ENCODE assay signal across 10 mouse cellular contexts in genomic region chr4:82035074-82035703, GRCm38 (mm10).
A peak's percentile ranks its signal among the peaks of the same experiment; 100 is the strongest.
DNase-seq lines count a peak whose midpoint lies in the region; ATAC-seq lines count a peak whose summit lies in the region.
"Had no signal": no experiment of that assay in that cellular context is flagged by ENCODE, and none has a peak within 500 bp of the region (broad histone marks: within the 10 kb centered on the region; RNA-seq: fewer than 3 reads in every experiment).

No protein-coding gene starts in this region.

- no peaks in the 10 kb centered on the region for H3K27me3 ChIP-seq in kidney, embryonic 14.5 days (ENCODE audit: control insufficient read depth, insufficient read depth, low read length)
- no peaks in the 10 kb centered on the region for H3K27me3 ChIP-seq in embryonic facial prominence, embryonic 14.5 days (replicated peaks; ENCODE audit: control insufficient read depth, insufficient read depth, low read length)
- H3K27me3 ChIP-seq: hindbrain, embryonic 15.5 days; midbrain, embryonic 15.5 days had no signal

- 40% methylated on average over 3 of the region's 3 CpGs for WGBS in kidney, embryonic 14.5 days
- 41% methylated on average over 3 of the region's 3 CpGs for WGBS in embryonic facial prominence, embryonic 14.5 days

- no peaks in the 10 kb centered on the region for H3K36me3 ChIP-seq in kidney, embryonic 14.5 days (ENCODE audit: control insufficient read depth, insufficient read depth, low read length)
- H3K36me3 ChIP-seq in embryonic facial prominence, embryonic 14.5 days (ENCODE audit: control insufficient read depth, insufficient read depth, low read length): no peaks in the 10 kb centered on the region
- H3K36me3 ChIP-seq: hindbrain, embryonic 15.5 days; midbrain, embryonic 15.5 days had no signal

- H3K27ac ChIP-seq in kidney, embryonic 14.5 days (ENCODE audit: low read depth, low read length): no peak overlapping the region
- H3K27ac ChIP-seq in embryonic facial prominence, embryonic 14.5 days (replicated peaks; ENCODE audit: low read depth, low read length): 0 out of 2 replicates have a peak overlapping the region, but pooled peaks have one; percentile 6
- H3K27ac ChIP-seq: hindbrain, embryonic 15.5 days; midbrain, embryonic 15.5 days had no signal

- H3K4me1 ChIP-seq in kidney, embryonic 14.5 days (ENCODE audit: control insufficient read depth, insufficient read depth, low read length): no peaks in the 10 kb centered on the region
- H3K4me1 ChIP-seq in embryonic facial prominence, embryonic 14.5 days (ENCODE audit: control insufficient read depth, insufficient read depth, low read length): peaks cover 11% of the 10 kb centered on the region; the same call in 1 of the 2 replicates
- H3K4me1 ChIP-seq: hindbrain, embryonic 15.5 days; midbrain, embryonic 15.5 days had no signal

- ATAC-seq in kidney, embryonic 14.5 days (ENCODE audit: low FRiP score, low TSS enrichment): no peak
- ATAC-seq in embryonic facial prominence, embryonic 14.5 days (ENCODE audit: low read depth): peak; percentile 83
- ATAC-seq: midbrain, embryonic 15.5 days had no signal

- H3K9me3 ChIP-seq in kidney, embryonic 14.5 days (ENCODE audit: control insufficient read depth, low read length): no peaks in the 10 kb centered on the region
- no peaks in the 10 kb centered on the region for H3K9me3 ChIP-seq in embryonic facial prominence, embryonic 14.5 days (ENCODE audit: control insufficient read depth, low read length)
- H3K9me3 ChIP-seq: hindbrain, embryonic 15.5 days; midbrain, embryonic 15.5 days had no signal

- no peak overlapping the region for H3K4me2 ChIP-seq in kidney, embryonic 14.5 days (replicated peaks; ENCODE audit: low read depth, low read length)
- H3K4me2 ChIP-seq in embryonic facial prominence, embryonic 14.5 days (ENCODE audit: low read depth, low read length): no peak overlapping the region
- H3K4me2 ChIP-seq: hindbrain, embryonic 15.5 days; midbrain, embryonic 15.5 days had no signal

- no peak overlapping the region for H3K9ac ChIP-seq in kidney, embryonic 14.5 days (ENCODE audit: low read depth, low read length)
- no peak overlapping the region for H3K9ac ChIP-seq in embryonic facial prominence, embryonic 14.5 days (ENCODE audit: low read depth, low read length)
- H3K9ac ChIP-seq: hindbrain, embryonic 15.5 days; midbrain, embryonic 15.5 days had no signal

- H3K4me3 ChIP-seq in kidney, embryonic 14.5 days (ENCODE audit: low read length): no peak overlapping the region
- H3K4me3 ChIP-seq in embryonic facial prominence, embryonic 14.5 days (ENCODE audit: low read depth, low read length): no peak overlapping the region
- H3K4me3 ChIP-seq: hindbrain, embryonic 15.5 days; midbrain, embryonic 15.5 days had no signal

- peak; percentile 70 for DNase-seq in kidney, postnatal 10 days
- DNase-seq in adrenal gland, postnatal 14 days: peak; percentile 21
- peak; percentile 79 for DNase-seq in embryonic facial prominence, embryonic 14.5 days (ENCODE audit: low spot score)
- DNase-seq in lung, postnatal 10 days: peak; percentile 59
- DNase-seq in T-cell, adult 2 months (ENCODE audit: low spot score): no peak
- no peak for DNase-seq in right cerebral cortex, postnatal 14 days
- no peak for DNase-seq in layer of hippocampus, adult 9-10 months (ENCODE audit: low spot score)

Comparison
In these comparisons a context has a peak if more than half of its experiments do, and no peak if none do; other contexts are left out.
1. DNase-seq: peak in kidney, postnatal 10 days (single experiment), adrenal gland, postnatal 14 days (single experiment), embryonic facial prominence, embryonic 14.5 days (single experiment) and lung, postnatal 10 days (single experiment); none in T-cell, adult 2 months (single experiment), right cerebral cortex, postnatal 14 days (single experiment) and layer of hippocampus, adult 9-10 months (single experiment).